ENCODE assay signal across 8 mouse cellular contexts in genomic region chr3:148988996-148989817, GRCm38 (mm10). TPM values are rescaled to one million over a fixed set of nuclear protein-coding genes. Genes with fewer than 3 reads are reported as not detected.
DNase-seq lines count a peak whose midpoint lies in the region.

No protein-coding gene starts in this region.

- H3K36me3 ChIP-seq in megakaryocyte, embryonic 14.5 days (replicated peaks; ENCODE audit: low read length) = no peaks in the 10 kb centered on the region

- H3K27me3 ChIP-seq in megakaryocyte, embryonic 14.5 days (replicated peaks) = peaks cover 61% of the 10 kb centered on the region

- peak; percentile 91 to 97 for DNase-seq in adrenal gland, adult (ENCODE audit: inconsistent age in 2 of 2, low spot score in 1 of 2)
- DNase-seq in embryo, embryonic 10.5 days (ENCODE audit: low spot score) = peak; percentile 93
- DNase-seq in gastrocnemius, postnatal 14 days = peak; percentile 88
- DNase-seq in induced T-regulatory cell, adult 2 months (ENCODE audit: low read depth) = peak; percentile 11
- DNase-seq in left cerebral cortex, postnatal 10 days (ENCODE audit: extremely low spot score in 1 of 2, low spot score in 2 of 2) = peak; percentile 70 to 91
- DNase-seq in right cerebral cortex, postnatal 14 days = peak; percentile 71
- peak; percentile 84 to 85 for DNase-seq in urinary bladder, postnatal 4 days (ENCODE audit: low spot score in 2 of 2)

- peaks cover 49% of the 10 kb centered on the region for H3K4me1 ChIP-seq in megakaryocyte, embryonic 14.5 days

- H3K9me3 ChIP-seq in megakaryocyte, embryonic 14.5 days = no peaks in the 10 kb centered on the region

- peak overlapping the region; percentile 96 for H3K4me3 ChIP-seq in megakaryocyte, embryonic 14.5 days (replicated peaks)

- intact Hi-C loops in gastrocnemius, postnatal 14 days (cut with DNase I; ENCODE audit: low total_unique reads) = no loop called here
- intact Hi-C loops in left cerebral cortex, postnatal 10 days (cut with DNase I) = loop anchor here (5.0 to 10.0 kb wide), 3 partner anchors 134 to 453 kb away; no protein-coding TSS in a partner anchor

RNA-seq across cellular contexts. Expression of gene Adgrl2, which starts 1.1 kb away (rescaled TPM):
- total RNA-seq in gastrocnemius, postnatal 14 days (2021) = 10 to 100 TPM; 26.4 to 30.5 TPM
- total RNA-seq in left cerebral cortex, postnatal 10 days (2021) = 100 to 1,000 TPM; 163 to 173 TPM
- polyA plus RNA-seq in megakaryocyte, embryonic 14.5 days (2012; ENCODE audit: insufficient read depth, low replicate concordance) = 5.4 and 12.3 TPM in 2 replicates

Comparison
In these comparisons a context has a peak if more than half of its experiments do, and no peak if none do; other contexts are left out.
1. Peak in every context shown above with its lines: DNase-seq and H3K4me3 ChIP-seq.
2. DNase-seq: peak in every context shown above with its lines; median percentile 94 in adrenal gland, adult; 93 in embryo, embryonic 10.5 days; 88 in gastrocnemius, postnatal 14 days; 84 in urinary bladder, postnatal 4 days; 80 in left cerebral cortex, postnatal 10 days; 71 in right cerebral cortex, postnatal 14 days; 11 in induced T-regulatory cell, adult 2 months.
3. RNA of gene Adgrl2, which starts 1.1 kb away (total RNA-seq): 163 to 173 TPM in left cerebral cortex, postnatal 10 days; 26.4 to 30.5 TPM in gastrocnemius, postnatal 14 days; every median in the first group is over 4 times any median in the second.